ENCODE assay signal across 19 mouse cellular contexts in genomic region chr11:47640556-47640955, GRCm38 (mm10).
DNase-seq lines count a peak whose midpoint lies in the region; ATAC-seq and TF ChIP-seq lines count a peak whose summit lies in the region.
"Had no signal": no experiment of that assay in that cellular context is flagged by ENCODE, and none has a peak within 500 bp of the region (broad histone marks: within the 10 kb centered on the region; RNA-seq: fewer than 3 reads in every experiment).

No protein-coding gene starts in this region.

- ATAC-seq in forebrain, postnatal 0 days: no peak
- ATAC-seq in neural tube, embryonic 15.5 days (ENCODE audit: low FRiP score): no peak
- ATAC-seq in midbrain, embryonic 13.5 days: 0 out of 2 replicates have a peak, but pooled peaks have one; percentile 48
- ATAC-seq: inflammation-experienced regulatory T-cells, adult 6 months; lung, postnatal 0 days had no signal

- no peaks in the 10 kb centered on the region for H3K9me3 ChIP-seq in forebrain, embryonic 10.5 days
- no peaks in the 10 kb centered on the region for H3K9me3 ChIP-seq in forebrain, postnatal 0 days (ENCODE audit: low read length)
- no peaks in the 10 kb centered on the region for H3K9me3 ChIP-seq in neural tube, embryonic 15.5 days (replicated peaks)
- H3K9me3 ChIP-seq in midbrain, embryonic 13.5 days: no peaks in the 10 kb centered on the region
- H3K9me3 ChIP-seq: embryonic facial prominence, embryonic 13.5 days; liver, embryonic 13.5 days; stomach, embryonic 15.5 days had no signal

- 0 out of 2 replicates have a peak overlapping the region, but pooled peaks have one; percentile 8 for H3K27ac ChIP-seq in forebrain, embryonic 10.5 days
- no peak overlapping the region for H3K27ac ChIP-seq in forebrain, postnatal 0 days (ENCODE audit: low read depth, low read length)
- no peak overlapping the region for H3K27ac ChIP-seq in neural tube, embryonic 15.5 days (replicated peaks)
- H3K27ac ChIP-seq in midbrain, embryonic 13.5 days: no peak overlapping the region
- H3K27ac ChIP-seq: embryonic facial prominence, embryonic 13.5 days; layer of hippocampus, adult 2 months; liver, embryonic 13.5 days; stomach, embryonic 15.5 days had no signal

- H3K9ac ChIP-seq in forebrain, postnatal 0 days: no peak overlapping the region
- no peak overlapping the region for H3K9ac ChIP-seq in neural tube, embryonic 15.5 days (replicated peaks)
- no peak overlapping the region for H3K9ac ChIP-seq in midbrain, embryonic 13.5 days (replicated peaks)
- H3K9ac ChIP-seq: embryonic facial prominence, embryonic 13.5 days; liver, embryonic 13.5 days; stomach, embryonic 15.5 days had no signal

- 17% methylated on average over 1 of the region's 1 CpGs for WGBS in forebrain, embryonic 10.5 days
- WGBS in forebrain, postnatal 0 days: 21% methylated on average over 1 of the region's 1 CpGs
- WGBS in neural tube, embryonic 15.5 days: 14% methylated on average over 1 of the region's 1 CpGs
- 0% methylated on average over 1 of the region's 1 CpGs for WGBS in midbrain, embryonic 13.5 days

- H3K4me1 ChIP-seq in forebrain, embryonic 10.5 days: peaks cover 27% of the 10 kb centered on the region
- H3K4me1 ChIP-seq in forebrain, postnatal 0 days (ENCODE audit: insufficient read depth): no peaks in the 10 kb centered on the region
- H3K4me1 ChIP-seq in neural tube, embryonic 15.5 days: no peaks in the 10 kb centered on the region
- H3K4me1 ChIP-seq in midbrain, embryonic 13.5 days (replicated peaks): peaks cover 18% of the 10 kb centered on the region
- H3K4me1 ChIP-seq: embryonic facial prominence, embryonic 13.5 days; liver, embryonic 13.5 days; stomach, embryonic 15.5 days had no signal

- H3K27me3 ChIP-seq in forebrain, embryonic 10.5 days (ENCODE audit: poor library complexity, severe bottlenecking): peaks cover 42% of the 10 kb centered on the region
- H3K27me3 ChIP-seq in forebrain, postnatal 0 days (ENCODE audit: insufficient read depth, low read length): no peaks in the 10 kb centered on the region
- H3K27me3 ChIP-seq in neural tube, embryonic 15.5 days (replicated peaks): no peaks in the 10 kb centered on the region
- no peaks in the 10 kb centered on the region for H3K27me3 ChIP-seq in midbrain, embryonic 13.5 days
- H3K27me3 ChIP-seq: CH12.LX; embryonic facial prominence, embryonic 13.5 days; liver, embryonic 13.5 days; stomach, embryonic 15.5 days had no signal

- H3K4me3 ChIP-seq in forebrain, embryonic 10.5 days: no peak overlapping the region
- no peak overlapping the region for H3K4me3 ChIP-seq in forebrain, postnatal 0 days (ENCODE audit: low read depth, low read length)
- no peak overlapping the region for H3K4me3 ChIP-seq in neural tube, embryonic 15.5 days (replicated peaks)
- H3K4me3 ChIP-seq in midbrain, embryonic 13.5 days (replicated peaks): no peak overlapping the region
- H3K4me3 ChIP-seq: embryonic facial prominence, embryonic 13.5 days; layer of hippocampus, adult 2 months; liver, embryonic 13.5 days; stomach, embryonic 15.5 days had no signal

- no peaks in the 10 kb centered on the region for H3K36me3 ChIP-seq in forebrain, embryonic 10.5 days (replicated peaks)
- no peaks in the 10 kb centered on the region for H3K36me3 ChIP-seq in forebrain, postnatal 0 days (ENCODE audit: insufficient read depth)
- H3K36me3 ChIP-seq in neural tube, embryonic 15.5 days: no peaks in the 10 kb centered on the region
- H3K36me3 ChIP-seq in midbrain, embryonic 13.5 days: no peaks in the 10 kb centered on the region
- H3K36me3 ChIP-seq: embryonic facial prominence, embryonic 13.5 days; liver, embryonic 13.5 days; stomach, embryonic 15.5 days had no signal

- no peak overlapping the region for H3K4me2 ChIP-seq in forebrain, postnatal 0 days (ENCODE audit: low read depth)
- no peak overlapping the region for H3K4me2 ChIP-seq in neural tube, embryonic 15.5 days
- no peak overlapping the region for H3K4me2 ChIP-seq in midbrain, embryonic 13.5 days (replicated peaks)
- H3K4me2 ChIP-seq: embryonic facial prominence, embryonic 13.5 days; liver, embryonic 13.5 days; stomach, embryonic 15.5 days had no signal

- no peak for TF ChIP-seq CTCF in forebrain, postnatal 0 days (IDR thresholded peaks at IDR 0.05; ENCODE audit: low read depth)

- no peak for DNase-seq in forebrain, embryonic 10.5 days (ENCODE audit: extremely low spot score, low spot score)
- DNase-seq in forebrain, postnatal 0 days: no peak
- peak; percentile 23 for DNase-seq in neural tube, embryonic 10.5 days (ENCODE audit: extremely low spot score, low spot score)
- no peak for DNase-seq in thymus, adult 18-20 months
- DNase-seq in cerebellum, postnatal 36 days: no peak
- DNase-seq in kidney, postnatal 25 days: no peak
- DNase-seq: adrenal gland, adult 2 months; cerebellum, adult 18-20 months; liver, embryonic 13.5 days; right cerebral cortex, adult 18-20 months; thymus, postnatal 14 days had no signal
